18 mouse cellular contexts compared by ENCODE assay signal in the genomic region with DNA sequence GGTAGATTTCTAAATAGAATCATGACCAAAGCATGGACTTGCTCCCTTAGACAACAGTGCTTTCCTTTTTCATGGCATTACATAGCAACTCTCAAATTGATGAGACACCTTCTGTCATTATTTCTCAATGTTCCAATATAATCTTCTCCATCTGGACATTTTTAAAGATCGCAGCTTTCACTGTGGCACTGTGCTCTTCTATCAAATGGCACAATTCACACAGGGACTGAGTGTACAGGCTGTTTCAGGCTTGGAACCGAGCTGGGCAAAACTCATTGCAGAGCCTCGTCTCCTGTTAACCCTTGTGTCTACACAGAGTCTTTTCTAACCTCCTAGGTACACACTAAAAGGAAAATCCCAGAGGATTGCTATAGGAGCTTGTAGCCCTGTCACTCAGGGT.
DNase-seq lines count a peak whose midpoint lies in the region; ATAC-seq and TF ChIP-seq lines count a peak whose summit lies in the region.
"Had no signal": no experiment of that assay in that cellular context is flagged by ENCODE, and none has a peak within 500 bp of the region (broad histone marks: within the 10 kb centered on the region; RNA-seq: fewer than 3 reads in every experiment).

No protein-coding gene starts in this region.

- intact Hi-C loops in heart, postnatal 14 days (cut with DNase I), result no loop called here

- no peak for TF ChIP-seq CTCF in layer of hippocampus, adult 2 months (conservative IDR thresholded peaks at IDR 0.05)

- H3K27ac ChIP-seq in layer of hippocampus, adult 2 months, result peak overlapping the region; percentile 91
- H3K27ac ChIP-seq: hindbrain, embryonic 14.5 days; midbrain, embryonic 10.5 days; neural tube, embryonic 12.5 days had no signal

- DNase-seq in cerebellum, postnatal 4 days (ENCODE audit: low spot score in 2 of 2), result no peak
- peak; percentile 36 to 66 for DNase-seq in layer of hippocampus, adult 2 months (ENCODE audit: low spot score in 2 of 2)
- DNase-seq in layer of hippocampus, postnatal 10 days (ENCODE audit: low spot score in 2 of 2), result no peak
- DNase-seq in cerebellum, postnatal 25 days, result peak; percentile 23 to 40
- DNase-seq in heart, postnatal 14 days, result no peak
- DNase-seq in lung, postnatal 14 days, result no peak
- DNase-seq in gastrocnemius, adult 8-10 months (ENCODE audit: low spot score in 2 of 2), result no peak
- DNase-seq: gastrocnemius, postnatal 10 days; left cerebral cortex, postnatal 4 days; lung, adult 18-20 months; lung, postnatal 36 days; right cerebral cortex, postnatal 14 days had no signal

- H3K4me3 ChIP-seq in layer of hippocampus, adult 2 months, result no peak overlapping the region
- H3K4me3 ChIP-seq: midbrain, embryonic 10.5 days; neural tube, embryonic 12.5 days had no signal

- ATAC-seq in cerebellum, adult (ENCODE audit: insufficient number of reproducible peaks, low FRiP score, low TSS enrichment), result peak; percentile 92
- ATAC-seq: CD4-positive, CD25-positive, alpha-beta regulatory T cell, adult 4 months; intestine, embryonic 16.5 days had no signal

Comparison
In these comparisons a context has a peak if more than half of its experiments do, and no peak if none do; other contexts are left out.
1. DNase-seq: peak in layer of hippocampus, adult 2 months (2 of 2) and cerebellum, postnatal 25 days (2 of 2); none in cerebellum, postnatal 4 days (0 of 2), layer of hippocampus, postnatal 10 days (0 of 2), heart, postnatal 14 days (0 of 2), lung, postnatal 14 days (single experiment) and gastrocnemius, adult 8-10 months (0 of 2).